Mouse (Mus musculus): ENCODE measurements at regions not wholly inside any gene's neighbourhood (a gene's known extent, or its start where the extent isn't known, plus 50 kb on each side); places are given as distances from the start of the nearest gene placed in this dataset.

- H3K9ac ChIP-seq = no peak overlapping the region
- H3K4me1 ChIP-seq (replicated peaks) = no peaks in the 10 kb centered on the region
- H3K27me3 ChIP-seq = no peaks in the 10 kb centered on the region
- no peaks in the 10 kb centered on the region for H3K9me3 ChIP-seq (replicated peaks)
- H3K4me2 ChIP-seq = no peak overlapping the region
- DNase-seq = no peak
- H3K27ac ChIP-seq = no peak overlapping the region
- WGBS (ENCODE audit: insufficient replicate concordance) = 43% methylated on average over 1 of the region's 1 CpGs
- H3K36me3 ChIP-seq = no peaks in the 10 kb centered on the region
- H3K4me3 ChIP-seq (replicated peaks) = no peak overlapping the region
- no peak for ATAC-seq (ENCODE audit: low read depth)
Measured at GRCm38 (mm10) chr1:193787417-193787816, 417.3 kb upstream of the Camk1g start.

- Histone ChIP-seq H3K27ac (no peak overlapping the region), H3K9ac (no peak overlapping the region), H3K27me3 (no peaks in the 10 kb centered on the region), H3K4me1 (replicated peaks) (no peaks in the 10 kb centered on the region), H3K36me3 (no peaks in the 10 kb centered on the region), H3K4me3 (replicated peaks) (no peak overlapping the region), H3K4me2 (no peak overlapping the region), H3K9me3 (replicated peaks) (no peaks in the 10 kb centered on the region)
- no peak for ATAC-seq (ENCODE audit: low read depth)
- DNase-seq = no peak
- WGBS (ENCODE audit: insufficient replicate concordance) = 41% methylated on average over 1 of the region's 1 CpGs
Measured at GRCm38 (mm10) chr1:193784966-193785365, 414.9 kb upstream of the Camk1g start.

DNA sequence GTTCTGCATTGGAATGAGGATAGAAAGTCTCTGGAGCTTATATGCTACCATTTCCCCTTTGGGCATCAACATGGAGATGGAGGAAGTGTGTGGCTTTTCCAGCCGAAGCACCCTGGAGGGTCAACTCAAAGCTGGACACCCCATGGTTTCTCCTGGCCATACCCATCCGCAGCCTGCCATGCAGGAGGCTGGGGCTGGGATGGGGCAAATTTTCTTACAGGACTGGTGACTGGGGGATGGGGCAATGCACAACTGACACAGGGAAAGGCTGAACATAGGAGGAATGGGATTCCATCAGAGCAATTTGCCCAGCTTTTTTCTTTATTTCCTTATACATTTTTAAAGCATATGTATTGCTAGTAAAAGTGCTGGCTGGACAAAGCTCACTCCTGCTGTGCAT is 414.4 kb upstream of the Camk1g start:
- Histone ChIP-seq H3K9ac (no peak overlapping the region), H3K9me3 (replicated peaks) (no peaks in the 10 kb centered on the region), H3K4me1 (replicated peaks) (no peaks in the 10 kb centered on the region), H3K36me3 (no peaks in the 10 kb centered on the region), H3K27me3 (no peaks in the 10 kb centered on the region), H3K4me3 (replicated peaks) (no peak overlapping the region), H3K4me2 (no peak overlapping the region), H3K27ac (no peak overlapping the region)
- ATAC-seq (ENCODE audit: low read depth) (no peak), DNase-seq (no peak)
- 61% methylated on average over 2 of the region's 2 CpGs for WGBS (ENCODE audit: insufficient replicate concordance)

DNA sequence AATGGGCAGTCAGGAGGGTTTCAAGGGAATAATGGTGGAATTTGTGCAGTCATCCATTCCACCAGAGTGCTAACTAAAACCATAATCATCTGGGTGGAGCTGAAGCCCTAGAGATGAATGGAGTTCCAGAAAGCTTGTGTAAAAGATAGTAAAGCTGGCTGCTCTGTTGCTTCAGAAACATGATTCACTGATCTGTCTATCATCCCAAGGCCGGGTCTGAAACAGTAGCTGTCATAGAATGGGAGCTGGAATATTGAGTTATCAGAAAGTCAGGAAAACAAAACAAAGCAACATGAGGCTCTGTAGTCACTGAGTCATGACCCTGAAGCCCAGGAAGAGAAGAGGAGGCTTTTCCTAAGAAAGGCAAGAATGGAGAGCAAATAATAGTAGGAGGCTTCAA is 408.1 kb upstream of the Camk1g start:
- H3K27me3 ChIP-seq = no peaks in the 10 kb centered on the region
- no peak overlapping the region for H3K4me3 ChIP-seq (replicated peaks)
- H3K4me1 ChIP-seq (replicated peaks) = no peaks in the 10 kb centered on the region
- no peaks in the 10 kb centered on the region for H3K9me3 ChIP-seq (replicated peaks)
- ATAC-seq (ENCODE audit: low read depth) (no peak), DNase-seq (no peak)
- H3K27ac ChIP-seq = no peak overlapping the region
- no peak overlapping the region for H3K4me2 ChIP-seq
- WGBS (ENCODE audit: insufficient replicate concordance) = 57% methylated on average over 1 of the region's 1 CpGs
- H3K36me3 ChIP-seq = no peaks in the 10 kb centered on the region
- no peak overlapping the region for H3K9ac ChIP-seq

DNA sequence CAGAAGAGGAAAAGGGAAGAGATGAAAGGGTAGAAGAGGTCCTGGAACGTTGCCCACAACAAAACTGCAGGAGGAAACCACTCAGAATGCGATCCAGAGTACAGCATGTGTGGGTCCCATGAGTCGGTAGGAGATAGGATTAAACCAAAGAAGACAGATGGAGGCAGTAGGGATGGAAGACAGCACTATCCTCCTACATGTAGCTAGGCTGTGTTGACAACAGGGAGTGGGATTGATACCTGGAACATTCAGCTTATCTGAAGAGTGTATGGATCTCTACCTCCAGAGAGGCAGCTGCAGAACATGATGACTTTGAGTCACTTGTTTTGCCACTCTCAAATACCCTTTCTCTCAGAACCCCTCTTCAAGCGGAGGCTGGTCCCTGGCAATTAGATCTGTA is 399.4 kb upstream of the Camk1g start:
- DNase-seq = no peak
- H3K27me3 ChIP-seq = no peaks in the 10 kb centered on the region
- H3K27ac ChIP-seq = no peak overlapping the region
- H3K9me3 ChIP-seq (replicated peaks) = no peaks in the 10 kb centered on the region
- 49% methylated on average over 4 of the region's 4 CpGs for WGBS (ENCODE audit: insufficient replicate concordance)
- no peak overlapping the region for H3K4me3 ChIP-seq (replicated peaks)
- no peaks in the 10 kb centered on the region for H3K36me3 ChIP-seq
- H3K4me2 ChIP-seq = no peak overlapping the region
- ATAC-seq (ENCODE audit: low read depth) = no peak
- H3K9ac ChIP-seq = no peak overlapping the region
- H3K4me1 ChIP-seq (replicated peaks) = no peaks in the 10 kb centered on the region

- Histone ChIP-seq H3K36me3 (no peaks in the 10 kb centered on the region), H3K4me2 (no peak overlapping the region), H3K4me1 (replicated peaks) (no peaks in the 10 kb centered on the region), H3K9me3 (replicated peaks) (no peaks in the 10 kb centered on the region), H3K27ac (no peak overlapping the region), H3K4me3 (replicated peaks) (no peak overlapping the region), H3K9ac (no peak overlapping the region), H3K27me3 (no peaks in the 10 kb centered on the region)
- ATAC-seq (ENCODE audit: low read depth) (no peak), DNase-seq (no peak)
Measured at GRCm38 (mm10) chr1:193764103-193764502, 394.0 kb upstream of the Camk1g start.

DNA sequence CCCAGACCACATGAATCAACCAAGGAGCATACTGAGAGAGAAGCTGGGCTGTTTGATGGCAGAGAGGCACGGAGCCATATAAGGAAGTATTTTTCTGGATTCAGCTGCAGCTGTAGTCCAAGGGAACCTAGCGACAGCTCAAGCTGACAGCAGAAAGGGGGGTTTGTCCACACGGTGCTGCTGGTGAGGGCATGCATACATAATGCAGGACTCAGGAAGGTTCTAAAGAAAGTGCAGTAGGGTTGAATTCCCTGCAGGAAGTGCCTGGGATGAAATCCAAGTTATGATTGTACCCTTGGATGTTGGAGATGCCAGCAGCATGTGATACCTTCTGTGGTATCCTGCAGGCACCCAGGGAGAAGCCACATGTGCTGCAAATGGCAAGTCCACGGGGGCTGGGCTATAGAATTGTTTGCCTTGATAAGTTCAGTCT is 381.7 kb upstream of the Camk1g start:
- Histone ChIP-seq H3K9me3 (replicated peaks) (no peaks in the 10 kb centered on the region), H3K36me3 (no peaks in the 10 kb centered on the region), H3K4me3 (replicated peaks) (no peak overlapping the region), H3K27ac (no peak overlapping the region), H3K4me2 (no peak overlapping the region), H3K4me1 (replicated peaks) (no peaks in the 10 kb centered on the region), H3K9ac (no peak overlapping the region), H3K27me3 (no peaks in the 10 kb centered on the region)
- DNase-seq (no peak), ATAC-seq (ENCODE audit: low read depth) (no peak)
- 43% methylated on average over 4 of the region's 4 CpGs for WGBS (ENCODE audit: insufficient replicate concordance)

- H3K4me3 ChIP-seq (replicated peaks) = no peak overlapping the region
- ATAC-seq (ENCODE audit: low read depth) (no peak), DNase-seq (no peak)
- H3K27me3 ChIP-seq = no peaks in the 10 kb centered on the region
- H3K27ac ChIP-seq = no peak overlapping the region
- H3K4me1 ChIP-seq (replicated peaks) = no peaks in the 10 kb centered on the region
- H3K36me3 ChIP-seq = no peaks in the 10 kb centered on the region
- no peak overlapping the region for H3K4me2 ChIP-seq
- H3K9ac ChIP-seq = no peak overlapping the region
- WGBS (ENCODE audit: insufficient replicate concordance) = 38% methylated on average over 4 of the region's 4 CpGs
- H3K9me3 ChIP-seq (replicated peaks) = no peaks in the 10 kb centered on the region
Measured at GRCm38 (mm10) chr1:193750929-193751328, 380.8 kb upstream of the Camk1g start.

DNA sequence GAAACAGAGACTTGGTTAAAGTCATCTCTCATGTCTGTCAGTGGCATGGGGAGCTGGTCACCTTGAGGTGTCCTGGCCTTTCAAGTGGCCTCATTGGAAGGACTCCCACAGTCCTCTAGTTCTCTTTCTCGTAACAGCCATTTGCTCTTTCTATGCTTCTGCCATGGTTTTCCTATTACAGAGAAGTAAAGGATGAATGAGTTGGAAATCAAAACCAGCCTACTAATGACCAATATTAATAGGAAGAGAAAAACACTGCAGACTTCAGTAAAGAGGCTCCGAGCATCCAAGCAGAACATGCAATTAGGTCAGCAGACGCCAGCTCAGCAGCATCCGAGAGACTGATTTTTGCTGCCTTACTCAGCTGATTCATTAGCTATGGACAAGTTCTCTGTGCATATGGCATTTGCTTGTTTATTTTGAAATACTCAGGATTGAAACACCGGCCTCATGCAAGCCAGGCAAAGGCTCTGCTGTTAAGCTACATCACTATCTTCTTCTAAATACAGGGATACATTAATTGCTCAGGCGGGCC is 377.4 kb upstream of the Camk1g start:
- no peak for ATAC-seq (ENCODE audit: low read depth)
- Histone ChIP-seq H3K9me3 (replicated peaks) (no peaks in the 10 kb centered on the region), H3K36me3 (no peaks in the 10 kb centered on the region), H3K27me3 (no peaks in the 10 kb centered on the region), H3K9ac (no peak overlapping the region), H3K4me3 (replicated peaks) (no peak overlapping the region), H3K4me1 (replicated peaks) (no peaks in the 10 kb centered on the region), H3K4me2 (no peak overlapping the region), H3K27ac (no peak overlapping the region)
- WGBS (ENCODE audit: insufficient replicate concordance) = 56% methylated on average over 6 of the region's 6 CpGs
- DNase-seq = no peak

DNA sequence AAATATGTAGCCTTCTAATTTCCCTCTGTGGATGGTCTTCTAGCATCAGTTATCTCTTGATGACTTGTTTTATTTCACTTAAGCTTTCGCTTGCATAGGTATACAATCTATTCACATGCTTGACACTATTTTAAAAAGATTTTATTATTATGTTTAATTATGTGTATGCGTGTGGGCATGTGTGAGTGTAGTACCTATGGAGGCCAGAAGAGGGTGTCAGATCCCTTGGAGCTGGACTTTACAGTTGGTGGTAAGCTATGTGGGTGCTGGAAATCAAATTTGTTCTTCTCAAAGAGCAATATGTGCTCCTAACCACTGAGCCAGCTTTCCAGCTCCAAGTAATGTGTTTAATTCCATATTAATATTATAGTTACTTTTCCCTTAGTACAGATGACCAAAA is 372.6 kb upstream of the Camk1g start:
- Histone ChIP-seq H3K9me3 (replicated peaks) (no peaks in the 10 kb centered on the region), H3K4me1 (replicated peaks) (no peaks in the 10 kb centered on the region), H3K4me2 (no peak overlapping the region), H3K4me3 (replicated peaks) (no peak overlapping the region), H3K27ac (no peak overlapping the region), H3K9ac (no peak overlapping the region), H3K27me3 (no peaks in the 10 kb centered on the region), H3K36me3 (no peaks in the 10 kb centered on the region)
- no peak for DNase-seq
- no peak for ATAC-seq (ENCODE audit: low read depth)
- WGBS (ENCODE audit: insufficient replicate concordance) = 49% methylated on average over 2 of the region's 2 CpGs

DNA sequence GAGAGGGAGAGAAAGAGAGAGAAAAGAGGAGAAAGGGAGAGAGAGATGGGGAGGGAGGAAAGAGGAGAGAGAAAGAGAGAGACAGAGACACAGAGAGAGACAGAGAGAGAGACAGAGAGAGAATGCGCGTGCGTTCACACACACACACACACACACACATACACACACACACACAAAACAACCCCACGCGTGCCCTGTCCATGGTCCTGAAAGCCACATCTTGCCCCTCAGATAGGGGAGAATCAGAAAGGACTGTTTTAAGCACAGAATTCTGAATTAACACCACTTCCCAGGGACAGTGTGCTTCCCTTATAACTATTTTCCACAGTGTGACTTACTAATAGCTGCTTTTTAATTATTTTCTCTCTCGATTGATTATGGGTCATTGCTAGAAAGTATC is 368.7 kb upstream of the Camk1g start:
- Histone ChIP-seq H3K9me3 (replicated peaks) (no peaks in the 10 kb centered on the region), H3K9ac (no peak overlapping the region), H3K27ac (no peak overlapping the region), H3K4me2 (no peak overlapping the region), H3K4me1 (replicated peaks) (no peaks in the 10 kb centered on the region), H3K27me3 (no peaks in the 10 kb centered on the region), H3K4me3 (replicated peaks) (no peak overlapping the region), H3K36me3 (no peaks in the 10 kb centered on the region)
- 53% methylated on average over 6 of the region's 6 CpGs for WGBS (ENCODE audit: insufficient replicate concordance)
- ATAC-seq (ENCODE audit: low read depth) (no peak), DNase-seq (no peak)

DNA sequence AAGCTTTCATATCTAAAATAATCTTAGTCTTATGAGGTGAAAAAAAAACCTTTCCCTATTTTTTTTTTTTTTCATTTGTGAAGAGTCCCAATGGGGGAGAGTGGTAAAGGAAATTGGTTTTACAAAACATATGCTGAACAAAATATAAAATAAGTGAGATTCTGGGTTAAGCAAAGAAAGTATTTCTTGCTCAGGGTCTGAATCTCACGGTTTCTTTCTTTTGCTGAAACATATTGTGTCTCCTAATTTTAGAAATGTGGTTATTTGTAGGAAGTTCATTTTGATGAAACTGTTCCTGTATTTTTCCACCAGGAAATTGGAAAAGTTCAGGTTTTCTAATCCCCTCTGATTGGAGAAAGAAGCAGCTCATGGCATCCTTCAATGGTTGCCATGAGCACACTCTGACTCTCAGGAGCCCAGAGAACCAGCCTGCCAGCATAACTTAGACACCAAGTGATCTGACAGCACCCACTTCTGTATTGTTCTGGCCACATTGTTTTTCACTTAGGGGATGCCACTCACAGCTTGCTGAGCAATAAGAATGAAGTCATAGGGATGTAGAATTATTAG is 365.9 kb upstream of the Camk1g start:
- Histone ChIP-seq H3K27me3 (no peaks in the 10 kb centered on the region), H3K9ac (no peak overlapping the region), H3K27ac (no peak overlapping the region), H3K4me3 (replicated peaks) (no peak overlapping the region), H3K4me2 (no peak overlapping the region), H3K4me1 (replicated peaks) (no peaks in the 10 kb centered on the region), H3K9me3 (replicated peaks) (no peaks in the 10 kb centered on the region), H3K36me3 (no peaks in the 10 kb centered on the region)
- no peak for ATAC-seq (ENCODE audit: low read depth)
- WGBS (ENCODE audit: insufficient replicate concordance) = 43% methylated on average over 1 of the region's 1 CpGs
- DNase-seq = no peak
